Comparison of ENCODE assay signal across 25 mouse cellular contexts in genomic region chr10:118569424-118569823, GRCm38 (mm10).
DNase-seq lines count a peak whose midpoint lies in the region; ATAC-seq and TF ChIP-seq lines count a peak whose summit lies in the region.
"Had no signal": no experiment of that assay in that cellular context is flagged by ENCODE, and none has a peak within 500 bp of the region (broad histone marks: within the 10 kb centered on the region; RNA-seq: fewer than 3 reads in every experiment).

No protein-coding gene starts in this region.

- H3K4me3 ChIP-seq in heart, adult 2 months: no peak overlapping the region
- no peak overlapping the region for H3K4me3 ChIP-seq in heart, embryonic 13.5 days
- no peak overlapping the region for H3K4me3 ChIP-seq in midbrain, embryonic 11.5 days (ENCODE audit: low read depth, low read length)
- no peak overlapping the region for H3K4me3 ChIP-seq in midbrain, embryonic 13.5 days (replicated peaks)
- H3K4me3 ChIP-seq: embryonic facial prominence, embryonic 12.5 days; erythroblast, embryonic 14.5 days; forebrain, embryonic 13.5 days; hindbrain, embryonic 15.5 days; intestine, embryonic 15.5 days; limb, embryonic 12.5 days; liver, embryonic 12.5 days; midbrain, embryonic 10.5 days; neural tube, embryonic 12.5 days had no signal

- intact Hi-C loops in heart, adult 2 months (cut with DNase I): no loop called here
- intact Hi-C loops in heart, postnatal 36 days (cut with DNase I): no loop called here

- H3K4me1 ChIP-seq in heart, adult 2 months (ENCODE audit: control insufficient read depth, insufficient read depth, low read length): no peaks in the 10 kb centered on the region
- H3K4me1 ChIP-seq in heart, embryonic 13.5 days: peaks cover 17% of the 10 kb centered on the region
- no peaks in the 10 kb centered on the region for H3K4me1 ChIP-seq in midbrain, embryonic 11.5 days (ENCODE audit: control insufficient read depth, insufficient read depth, low read length)
- H3K4me1 ChIP-seq in midbrain, embryonic 13.5 days (replicated peaks): no peaks in the 10 kb centered on the region
- H3K4me1 ChIP-seq: intestine, embryonic 15.5 days; liver, embryonic 12.5 days; midbrain, embryonic 10.5 days; neural tube, embryonic 12.5 days had no signal

- TF ChIP-seq POLR2A in heart, adult 2 months (IDR thresholded peaks at IDR 0.05; ENCODE audit: insufficient read depth, low read depth, low read length): no peak

- H3K36me3 ChIP-seq in heart, adult 2 months (ENCODE audit: control insufficient read depth, insufficient read depth, low read length): no peaks in the 10 kb centered on the region
- H3K36me3 ChIP-seq in heart, embryonic 13.5 days: no peaks in the 10 kb centered on the region
- H3K36me3 ChIP-seq in midbrain, embryonic 11.5 days (ENCODE audit: control insufficient read depth, insufficient read depth, low read length): no peaks in the 10 kb centered on the region
- H3K36me3 ChIP-seq in midbrain, embryonic 13.5 days: no peaks in the 10 kb centered on the region
- H3K36me3 ChIP-seq: embryonic facial prominence, embryonic 12.5 days; hindbrain, embryonic 15.5 days; intestine, embryonic 15.5 days; limb, embryonic 12.5 days; liver, embryonic 12.5 days; midbrain, embryonic 10.5 days; neural tube, embryonic 12.5 days had no signal

- H3K4me2 ChIP-seq in heart, embryonic 13.5 days: peak overlapping the region; percentile 40
- H3K4me2 ChIP-seq in midbrain, embryonic 11.5 days: no peak overlapping the region
- no peak overlapping the region for H3K4me2 ChIP-seq in midbrain, embryonic 13.5 days (replicated peaks)
- H3K4me2 ChIP-seq: embryonic facial prominence, embryonic 12.5 days; forebrain, embryonic 13.5 days; hindbrain, embryonic 15.5 days; intestine, embryonic 15.5 days; limb, embryonic 12.5 days; liver, embryonic 12.5 days; neural tube, embryonic 12.5 days had no signal

- H3K79me2 ChIP-seq in heart, adult 2 months (replicated peaks; ENCODE audit: control insufficient read depth, insufficient read depth, low read length): no peaks in the 10 kb centered on the region

- H3K9ac ChIP-seq in heart, adult 2 months (ENCODE audit: low read depth, low read length): no peak overlapping the region
- peak overlapping the region; percentile 50; the same call in 1 of the 2 replicates for H3K9ac ChIP-seq in heart, embryonic 13.5 days
- H3K9ac ChIP-seq in midbrain, embryonic 11.5 days (ENCODE audit: low read length): no peak overlapping the region
- no peak overlapping the region for H3K9ac ChIP-seq in midbrain, embryonic 13.5 days (replicated peaks)
- H3K9ac ChIP-seq: embryonic facial prominence, embryonic 12.5 days; forebrain, embryonic 13.5 days; hindbrain, embryonic 15.5 days; intestine, embryonic 15.5 days; limb, embryonic 12.5 days; liver, embryonic 12.5 days; neural tube, embryonic 12.5 days had no signal

- peak overlapping the region; percentile 40 for H3K27ac ChIP-seq in heart, adult 2 months
- H3K27ac ChIP-seq in heart, embryonic 13.5 days (replicated peaks): 0 out of 2 replicates have a peak overlapping the region, but pooled peaks have one; percentile 26
- no peak overlapping the region for H3K27ac ChIP-seq in midbrain, embryonic 11.5 days (ENCODE audit: low read depth, low read length)
- no peak overlapping the region for H3K27ac ChIP-seq in midbrain, embryonic 13.5 days
- H3K27ac ChIP-seq: embryonic facial prominence, embryonic 12.5 days; forebrain, embryonic 13.5 days; hindbrain, embryonic 15.5 days; intestine, embryonic 15.5 days; limb, embryonic 12.5 days; liver, embryonic 12.5 days; macrophage; midbrain, embryonic 10.5 days; neural tube, embryonic 12.5 days had no signal

- TF ChIP-seq EP300 in heart, adult 2 months (IDR thresholded peaks at IDR 0.05; ENCODE audit: insufficient read depth, low read depth, low read length): no peak

- no peak for TF ChIP-seq CTCF in heart, adult 2 months (IDR thresholded peaks at IDR 0.05)

- WGBS in heart, adult 2 months: 18% methylated on average over 8 of the region's 8 CpGs
- WGBS in heart, embryonic 13.5 days: 9% methylated on average over 8 of the region's 8 CpGs
- 76% methylated on average over 8 of the region's 8 CpGs for WGBS in midbrain, embryonic 11.5 days
- 76% methylated on average over 8 of the region's 8 CpGs for WGBS in midbrain, embryonic 13.5 days

- ATAC-seq in heart, embryonic 13.5 days (ENCODE audit: extremely low read depth, insufficient number of reproducible peaks, low FRiP score, low TSS enrichment): no peak
- no peak for ATAC-seq in midbrain, embryonic 11.5 days (ENCODE audit: low FRiP score)
- ATAC-seq in midbrain, embryonic 13.5 days: no peak
- ATAC-seq: forebrain, embryonic 13.5 days; intestine, embryonic 15.5 days; liver, embryonic 12.5 days had no signal

- DNase-seq in gastrocnemius, adult 18-20 months (ENCODE audit: low spot score): peak; percentile 25
- DNase-seq in gastrocnemius, postnatal 4 days (ENCODE audit: low spot score in 2 of 2): no peak
- DNase-seq in heart, adult 2 months: peak; percentile 28 to 58
- DNase-seq in heart, postnatal 36 days: peak; percentile 18 to 19
- DNase-seq in midbrain, embryonic 11.5 days (ENCODE audit: low spot score, missing footprints): no peak
- DNase-seq: adrenal gland, postnatal 25 days; cerebellum, adult 8-10 months; kidney, postnatal 36 days; layer of hippocampus, adult 9-11 months; lung, adult 2 months; spleen, adult 18-20 months; thymus, postnatal 4 days had no signal

- H3K9me3 ChIP-seq in heart, embryonic 13.5 days: no peaks in the 10 kb centered on the region
- no peaks in the 10 kb centered on the region for H3K9me3 ChIP-seq in midbrain, embryonic 11.5 days (ENCODE audit: control insufficient read depth, low read length)
- H3K9me3 ChIP-seq in midbrain, embryonic 13.5 days: no peaks in the 10 kb centered on the region
- H3K9me3 ChIP-seq: embryonic facial prominence, embryonic 12.5 days; forebrain, embryonic 13.5 days; hindbrain, embryonic 15.5 days; intestine, embryonic 15.5 days; limb, embryonic 12.5 days; liver, embryonic 12.5 days; midbrain, embryonic 10.5 days; neural tube, embryonic 12.5 days had no signal

- H3K27me3 ChIP-seq in heart, adult 2 months (ENCODE audit: control insufficient read depth, insufficient read depth, low read length): no peaks in the 10 kb centered on the region
- no peaks in the 10 kb centered on the region for H3K27me3 ChIP-seq in heart, embryonic 13.5 days (replicated peaks)
- H3K27me3 ChIP-seq in midbrain, embryonic 11.5 days (ENCODE audit: control insufficient read depth, insufficient read depth, low read length): no peaks in the 10 kb centered on the region
- no peaks in the 10 kb centered on the region for H3K27me3 ChIP-seq in midbrain, embryonic 13.5 days
- H3K27me3 ChIP-seq: CH12.LX; embryonic facial prominence, embryonic 12.5 days; forebrain, embryonic 13.5 days; hindbrain, embryonic 15.5 days; intestine, embryonic 15.5 days; liver, embryonic 12.5 days; neural tube, embryonic 12.5 days had no signal

Comparison
In these comparisons a context has a peak if more than half of its experiments do, and no peak if none do; other contexts are left out.
1. DNase-seq: peak in gastrocnemius, adult 18-20 months (single experiment), heart, adult 2 months (2 of 2) and heart, postnatal 36 days (2 of 2); none in gastrocnemius, postnatal 4 days (0 of 2) and midbrain, embryonic 11.5 days (single experiment).
2. H3K27ac ChIP-seq: peak in heart, adult 2 months (single experiment) and heart, embryonic 13.5 days (single experiment); none in midbrain, embryonic 11.5 days (single experiment) and midbrain, embryonic 13.5 days (single experiment).